Mouse (Mus musculus) hindlimb bud, embryonic 11.5 days (tissue): Measurements from ENCODE around the gene Hist1h2bc.
"Not testable (repeated sequence)": the region's sequence is repeated elsewhere in the genome, so short reads cannot be mapped to it uniquely, and the experiment has no call there.

ENCODE experiments used
- DNase-seq: peaks from one replicate; pipeline ENCODE4 v3.0.0-alpha.2; 2012; ENCODE audit warnings: low read depth, low spot score; ENCODE audit errors: extremely low spot score

The Hist1h2bc gene

DNA sequence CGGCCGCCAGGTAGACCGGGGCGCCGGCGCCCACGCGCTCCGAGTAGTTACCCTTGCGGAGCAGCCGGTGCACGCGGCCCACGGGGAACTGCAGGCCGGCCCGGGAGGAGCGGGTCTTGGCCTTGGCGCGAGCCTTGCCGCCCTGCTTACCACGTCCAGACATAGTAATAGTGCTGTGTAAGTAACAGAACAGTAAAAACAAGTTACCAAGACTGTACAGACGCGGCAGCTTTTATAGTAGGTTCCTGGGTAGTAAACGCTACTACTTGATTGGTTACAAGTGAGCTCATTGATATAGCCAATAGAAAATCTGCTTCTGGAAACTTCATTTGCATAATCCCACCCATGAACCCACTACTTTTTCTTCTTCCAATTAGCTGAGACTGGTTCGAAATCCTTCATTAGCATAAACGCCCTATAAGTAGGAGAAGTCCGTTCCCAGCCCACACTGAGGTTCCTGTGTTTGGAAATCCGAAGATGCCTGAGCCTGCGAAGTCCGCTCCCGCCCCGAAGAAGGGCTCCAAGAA lies at the start of gene Hist1h2bc, which contains the start of gene Hist1h2ac:
Gene Hist1h2bc, plus strand, starts transcription at position 445 of the 527 bp plus-strand sequence.
Gene Hist1h2ac, minus strand, starts transcription at position 194 of the 527 bp plus-strand sequence.
- peak; percentile 99 for DNase-seq

GRCm38 (mm10) chr13:23659636-23660366 lies 24.2 kb upstream of the Hist1h2bc start:
- DNase-seq, result no peak

GRCm38 (mm10) chr13:23662536-23662935 lies 21.5 kb upstream of the Hist1h2bc start:
- DNase-seq, result no peak

DNA sequence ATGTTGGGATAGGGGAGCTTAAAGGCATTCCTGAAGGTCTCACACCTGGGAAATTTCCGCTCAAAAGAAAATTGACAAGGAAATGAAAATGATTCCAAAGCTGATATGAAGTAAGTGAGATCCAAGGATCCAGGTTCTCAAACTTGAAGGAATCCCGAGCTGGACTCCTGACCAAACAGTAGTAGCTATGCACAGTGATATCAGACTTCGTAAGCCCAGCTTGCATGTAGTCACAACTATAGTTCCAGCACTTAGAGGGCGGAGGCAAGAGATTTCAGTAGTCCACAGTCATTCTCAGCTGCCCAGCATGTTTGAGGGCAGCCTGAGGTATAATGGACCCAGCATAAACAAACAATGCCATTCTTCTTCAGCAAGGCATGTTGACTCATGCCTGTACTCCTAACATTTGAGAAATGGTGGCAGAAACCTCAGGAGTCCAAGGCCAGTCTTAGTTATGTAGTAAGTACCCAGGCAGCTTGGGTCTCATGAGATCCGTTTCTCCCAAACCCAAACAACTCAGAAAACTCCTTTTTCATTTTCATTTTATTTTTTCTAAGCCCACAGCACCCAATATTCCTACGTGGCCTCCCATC lies 1.9 kb upstream of the Hist1h2bc start:
- DNase-seq, result no peak

DNA sequence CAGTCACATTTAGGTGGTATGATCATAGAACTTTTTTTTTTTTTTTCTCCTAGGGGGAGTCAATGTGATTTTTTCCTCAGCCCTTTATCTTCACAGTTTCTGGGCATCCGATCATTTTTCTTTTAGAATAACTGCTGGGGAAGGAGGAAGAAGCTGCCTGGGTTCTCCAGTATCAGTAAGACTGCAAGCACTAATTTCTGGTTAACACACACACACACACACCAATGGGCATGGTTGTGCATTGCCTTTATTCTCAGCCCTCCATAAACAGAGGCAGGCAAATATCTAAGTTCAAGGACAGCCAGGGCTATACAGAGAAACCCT lies 1.4 kb upstream of the Hist1h2bc start:
- DNase-seq, result no peak

- not testable (repeated sequence) for DNase-seq
Observed at GRCm38 (mm10) chr13:23682947-23683754, 848 bp upstream of the Hist1h2bc start.

DNA sequence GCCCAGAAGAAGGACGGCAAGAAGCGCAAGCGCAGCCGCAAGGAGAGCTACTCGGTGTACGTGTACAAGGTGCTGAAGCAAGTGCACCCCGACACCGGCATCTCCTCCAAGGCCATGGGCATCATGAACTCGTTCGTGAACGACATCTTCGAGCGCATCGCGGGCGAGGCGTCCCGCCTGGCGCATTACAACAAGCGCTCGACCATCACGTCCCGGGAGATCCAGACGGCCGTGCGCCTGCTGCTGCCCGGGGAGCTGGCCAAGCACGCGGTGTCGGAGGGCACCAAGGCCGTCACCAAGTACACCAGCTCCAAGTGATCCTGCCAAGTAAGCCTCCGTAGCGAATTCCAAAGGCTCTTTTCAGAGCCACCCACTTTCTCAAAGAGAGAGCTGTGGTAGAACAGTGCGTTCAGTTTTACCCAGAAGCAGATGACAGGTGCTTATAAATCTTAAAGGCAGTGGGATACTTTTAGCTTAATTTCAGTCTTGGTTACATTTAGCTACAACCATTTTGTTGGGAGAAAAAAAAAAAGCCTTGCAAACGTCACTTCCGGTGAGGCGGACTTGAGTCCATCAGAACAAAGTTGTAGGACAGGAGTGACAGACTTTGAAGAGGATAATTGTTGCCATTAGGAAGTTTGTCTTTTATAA lies 421 bp downstream of the Hist1h2bc start:
- peak; percentile 89 for DNase-seq

DNA sequence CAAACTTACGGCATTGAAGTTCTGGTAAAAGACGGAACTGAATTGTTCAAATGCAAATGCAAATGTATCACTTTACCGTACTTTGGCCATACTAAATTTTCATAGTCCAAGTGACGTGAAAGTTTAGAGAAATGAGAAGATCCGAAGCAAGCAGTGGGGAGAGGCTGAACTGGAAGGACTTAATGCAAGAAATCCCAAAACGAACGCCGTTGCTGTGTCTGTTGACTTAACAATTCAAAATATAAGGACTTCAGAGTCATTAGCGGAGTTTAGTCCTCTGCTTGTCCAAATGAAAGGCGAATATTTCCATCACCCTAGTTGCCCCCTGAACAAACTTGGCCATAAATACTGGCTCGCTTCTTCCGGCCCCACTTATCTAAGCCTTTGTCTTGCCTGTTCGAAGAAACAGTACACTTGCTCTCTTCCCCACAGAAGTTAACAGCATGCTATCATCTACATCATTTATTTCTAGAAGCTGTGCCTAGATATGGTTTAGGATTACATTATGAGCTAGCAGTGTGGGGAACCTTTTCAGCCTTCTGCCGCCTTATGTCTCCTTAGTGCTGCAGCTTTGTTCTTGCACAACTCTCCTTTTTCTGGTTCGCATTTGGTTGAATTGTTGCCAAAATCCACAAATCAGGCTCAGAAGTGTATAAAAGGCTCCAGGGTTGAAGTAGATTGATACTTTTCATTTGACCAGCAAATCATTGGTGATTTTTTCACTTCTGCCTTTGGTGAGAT lies 1.3 kb downstream of the Hist1h2bc start:
- peak; percentile 67 for DNase-seq

- DNase-seq, result no peak
Observed at GRCm38 (mm10) chr13:23685966-23686365, 2.0 kb downstream of the Hist1h2bc start.

GRCm38 (mm10) chr13:23687181-23687580 lies 3.2 kb downstream of the Hist1h2bc start:
- DNase-seq, result no peak

- no peak for DNase-seq
Observed at GRCm38 (mm10) chr13:23687907-23688306, 3.9 kb downstream of the Hist1h2bc start.

DNA sequence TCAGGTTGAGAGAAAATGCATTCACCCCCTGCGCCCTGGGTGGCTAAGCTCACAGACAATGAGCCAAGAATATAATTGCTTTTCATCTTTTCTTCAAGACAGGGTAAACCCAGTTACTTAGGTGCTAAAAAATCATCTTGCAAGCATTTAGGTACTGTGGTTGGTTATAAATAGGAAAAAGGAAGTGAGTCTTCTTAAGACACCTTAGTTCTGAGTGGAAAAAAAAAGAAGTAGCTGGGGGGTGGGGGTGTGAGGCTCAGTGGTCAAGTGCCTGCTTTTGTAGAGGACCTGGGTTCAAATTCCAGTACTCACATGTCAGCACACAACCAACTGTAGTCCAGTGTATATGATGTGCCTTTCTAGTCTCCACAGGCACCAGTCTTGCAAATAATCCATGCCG lies 5.0 kb downstream of the Hist1h2bc start:
- DNase-seq, result no peak

- DNase-seq, result no peak
Observed at GRCm38 (mm10) chr13:23689459-23689858, 5.5 kb downstream of the Hist1h2bc start.

- DNase-seq, result no peak
Observed at GRCm38 (mm10) chr13:23693856-23694440, 9.9 kb downstream of the Hist1h2bc start.

- no peak for DNase-seq
Observed at GRCm38 (mm10) chr13:23694956-23695355, 11.0 kb downstream of the Hist1h2bc start.

- DNase-seq, result no peak
Observed at GRCm38 (mm10) chr13:23695514-23695913, 11.5 kb downstream of the Hist1h2bc start, which contains the start of gene Hist1h1t. Gene Hist1h1t (plus strand): TSS chr13:23695814.

DNA sequence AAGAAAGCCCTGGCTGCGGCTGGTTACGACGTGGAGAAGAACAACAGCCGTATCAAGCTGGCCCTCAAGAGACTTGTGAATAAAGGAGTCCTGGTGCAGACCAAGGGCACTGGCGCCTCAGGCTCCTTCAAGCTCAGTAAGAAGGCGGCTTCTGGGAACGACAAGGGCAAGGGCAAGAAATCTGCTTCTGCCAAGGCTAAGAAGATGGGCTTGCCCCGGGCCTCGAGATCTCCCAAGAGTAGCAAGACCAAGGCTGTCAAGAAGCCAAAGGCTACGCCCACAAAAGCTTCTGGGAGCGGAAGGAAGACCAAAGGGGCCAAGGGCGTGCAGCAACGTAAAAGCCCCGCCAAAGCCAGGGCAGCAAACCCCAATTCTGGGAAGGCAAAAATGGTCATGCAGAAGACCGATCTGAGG lies 12.1 kb downstream of the Hist1h2bc start:
- DNase-seq, result no peak

- peak; percentile 82 for DNase-seq
Observed at GRCm38 (mm10) chr13:23697491-23698299, 13.7 kb downstream of the Hist1h2bc start.

GRCm38 (mm10) chr13:23698300-23698693 lies 14.3 kb downstream of the Hist1h2bc start, which contains the start of gene Hist1h4c:
Gene Hist1h4c (minus strand): TSS chr13:23698454.
- peak; percentile 99 for DNase-seq
